Mouse (Mus musculus): ENCODE results near the gene Enox2.
A peak's percentile ranks its signal among the peaks of the same experiment; 100 is the strongest.
"Not testable (repeated sequence)": the region's sequence is repeated elsewhere in the genome, so short reads cannot be mapped to it uniquely, and the experiment has no call there.

Enox2 gene

GRCm38 (mm10) chrX:49287700-49288563 lies at the start of gene Enox2:
Gene Enox2, minus strand, starts transcription at chrX:49288259.
- DNase-seq (ENCODE audit: low spot score), result peak; percentile 85

GRCm38 (mm10) chrX:49309496-49309895 lies 21.4 kb upstream of the Enox2 start:
- DNase-seq (ENCODE audit: low spot score), result no peak

- DNase-seq (ENCODE audit: low spot score), result no peak
Observed at GRCm38 (mm10) chrX:49306659-49307058, 18.6 kb upstream of the Enox2 start.

GRCm38 (mm10) chrX:49279918-49280586 lies 8.0 kb downstream of the Enox2 start:
- no peak for DNase-seq (ENCODE audit: low spot score)

- no peak for DNase-seq (ENCODE audit: low spot score)
Observed at GRCm38 (mm10) chrX:49273487-49274042, 14.5 kb downstream of the Enox2 start.

GRCm38 (mm10) chrX:49250816-49251215 lies 37.2 kb downstream of the Enox2 start:
- no peak for DNase-seq (ENCODE audit: low spot score)

- no peak for DNase-seq (ENCODE audit: low spot score)
Observed at GRCm38 (mm10) chrX:49225792-49226426, 62.1 kb downstream of the Enox2 start.

GRCm38 (mm10) chrX:49216422-49216821 lies 71.6 kb downstream of the Enox2 start:
- DNase-seq (ENCODE audit: low spot score), result no peak

GRCm38 (mm10) chrX:49196386-49196785 lies 91.7 kb downstream of the Enox2 start:
- DNase-seq (ENCODE audit: low spot score), result no peak

- DNase-seq (ENCODE audit: low spot score), result no peak
Observed at GRCm38 (mm10) chrX:49181136-49181535, 106.9 kb downstream of the Enox2 start.

- no peak for DNase-seq (ENCODE audit: low spot score)
Observed at GRCm38 (mm10) chrX:49178670-49179069, 109.4 kb downstream of the Enox2 start.

- DNase-seq (ENCODE audit: low spot score), result no peak
Observed at GRCm38 (mm10) chrX:49154280-49154679, 133.8 kb downstream of the Enox2 start.

- DNase-seq (ENCODE audit: low spot score), result no peak
Observed at GRCm38 (mm10) chrX:49124774-49125429, 163.2 kb downstream of the Enox2 start.

- no peak for DNase-seq (ENCODE audit: low spot score)
Observed at GRCm38 (mm10) chrX:49116465-49116864, 171.6 kb downstream of the Enox2 start.

- no peak for DNase-seq (ENCODE audit: low spot score)
Observed at GRCm38 (mm10) chrX:49112412-49112811, 175.6 kb downstream of the Enox2 start.

- DNase-seq (ENCODE audit: low spot score), result not testable (repeated sequence)
Observed at GRCm38 (mm10) chrX:49100542-49100941, 187.5 kb downstream of the Enox2 start.

GRCm38 (mm10) chrX:49096249-49096648 lies 191.8 kb downstream of the Enox2 start:
- no peak for DNase-seq (ENCODE audit: low spot score)

- no peak for DNase-seq (ENCODE audit: low spot score)
Observed at GRCm38 (mm10) chrX:49075055-49075454, 213.0 kb downstream of the Enox2 start.

GRCm38 (mm10) chrX:49073563-49073962 lies 214.5 kb downstream of the Enox2 start:
- DNase-seq (ENCODE audit: low spot score), result no peak

- DNase-seq (ENCODE audit: low spot score), result no peak
Observed at GRCm38 (mm10) chrX:49045118-49045517, 242.9 kb downstream of the Enox2 start.

GRCm38 (mm10) chrX:49009746-49010145 lies 278.3 kb downstream of the Enox2 start:
- DNase-seq (ENCODE audit: low spot score), result no peak

GRCm38 (mm10) chrX:49005655-49006054 lies 282.4 kb downstream of the Enox2 start:
- DNase-seq (ENCODE audit: low spot score), result peak; percentile 2

Measured in left cerebral cortex, adult 11 months (tissue).